Mouse (Mus musculus) T-helper 17 cell (primary cell): ENCODE measurements around the gene Dbx1.

Experiments
- in situ Hi-C, 2 experiments: fragments of 300-600 bp; cut with MboI, MseI; formaldehyde crosslinking; loops; 1 replicate in 1 of 2; 2 replicates in 1 of 2; pipeline ENCODE4 v1.15.1; 2025; ENCODE audit warnings: high pct_unique_total_duplicates in 2 of 2

The Dbx1 gene

DNA sequence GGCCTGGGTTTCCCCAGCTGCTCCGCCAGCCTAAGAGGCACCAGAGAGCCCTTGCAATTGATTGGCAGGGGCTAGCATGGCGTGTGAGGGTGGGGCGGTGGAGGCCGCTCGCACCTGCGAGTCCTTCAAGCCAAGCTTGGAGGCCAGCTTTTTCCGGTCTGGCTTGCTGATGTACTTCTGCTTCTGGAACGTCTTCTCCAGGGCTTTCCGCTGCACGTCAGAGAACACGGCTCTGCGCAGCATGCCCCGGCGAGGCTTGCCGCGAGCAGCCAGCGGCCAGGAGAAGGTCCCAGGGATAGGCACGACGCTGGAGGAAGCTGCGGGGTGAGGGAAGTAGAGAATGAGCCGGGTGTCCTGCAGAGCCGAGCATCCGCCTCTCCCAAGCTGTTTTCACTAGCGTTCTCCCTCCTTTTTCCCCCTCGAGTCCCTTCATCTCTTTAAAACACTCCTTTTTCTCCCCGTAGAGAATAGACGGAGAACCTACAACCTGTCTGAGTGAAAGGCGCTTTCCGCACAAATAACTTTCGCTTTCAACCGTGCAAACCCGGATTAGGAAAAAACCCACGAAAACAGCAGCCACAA, 3.2 kb downstream of the Dbx1 start:
- in situ Hi-C loops = no loop called here

DNA sequence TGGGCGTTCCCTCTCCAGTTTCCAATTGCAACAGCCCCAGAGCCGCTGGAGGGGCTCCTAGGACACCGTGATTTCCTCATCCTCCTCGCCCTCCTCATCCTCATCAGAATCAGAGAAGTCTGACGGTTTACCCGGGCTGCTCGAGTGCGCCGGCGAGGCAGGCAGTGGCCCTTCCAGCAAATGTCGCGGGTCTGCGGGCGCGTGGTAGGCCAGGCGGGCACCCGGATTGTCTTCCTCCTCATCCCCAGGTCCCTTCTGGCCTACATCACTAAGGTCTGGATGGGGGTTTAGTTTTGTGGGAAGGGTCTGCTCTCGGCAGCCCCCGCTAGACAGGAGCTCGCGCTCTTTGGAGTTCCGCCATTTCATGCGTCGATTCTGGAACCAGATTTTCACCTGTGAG, 4.3 kb downstream of the Dbx1 start:
- in situ Hi-C loops = no loop called here

DNA sequence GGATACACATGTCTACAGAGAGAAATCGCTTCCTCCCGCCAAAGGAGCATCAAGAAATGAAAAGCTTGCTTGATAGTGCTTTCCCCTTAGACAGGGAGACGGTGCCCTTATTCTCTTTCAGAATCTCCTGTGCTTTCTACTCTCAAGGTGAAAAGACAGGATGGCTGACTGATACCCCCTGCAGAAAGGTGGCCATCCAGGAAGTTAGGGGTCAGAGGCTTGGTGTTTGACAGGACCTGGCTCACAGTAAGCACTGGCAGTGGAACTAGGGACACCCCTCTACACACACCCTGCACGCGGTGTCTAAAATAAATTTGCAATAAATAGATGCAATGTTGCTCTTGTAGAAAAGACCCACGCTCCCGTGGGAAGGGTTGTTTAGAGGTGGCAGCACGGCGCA, 4.8 kb downstream of the Dbx1 start:
- in situ Hi-C loops = no loop called here

DNA sequence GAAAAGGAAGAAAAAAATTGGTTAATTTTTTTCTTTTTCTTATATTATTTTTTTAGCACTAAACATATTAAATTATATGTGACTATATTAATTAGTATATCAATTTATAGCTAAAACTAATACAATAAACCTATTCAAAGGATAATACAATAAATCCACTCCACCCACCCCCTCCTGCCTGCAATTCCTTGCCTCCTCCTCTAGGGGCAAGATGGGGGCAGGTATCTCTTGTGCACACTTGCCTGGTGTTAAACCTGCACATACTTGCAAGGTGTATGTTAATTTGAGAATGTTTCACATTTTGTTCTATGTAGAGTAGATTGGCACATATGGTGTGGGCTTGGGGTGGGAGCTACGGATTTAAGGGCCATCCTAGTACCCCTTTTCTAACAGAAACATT, 16.5 kb downstream of the Dbx1 start:
- in situ Hi-C loops = loop anchor here in 1 of 2 experiments (10.0 kb wide), 1 partner anchor 295 kb away; the partner anchor contains the start of gene Slc6a5

DNA sequence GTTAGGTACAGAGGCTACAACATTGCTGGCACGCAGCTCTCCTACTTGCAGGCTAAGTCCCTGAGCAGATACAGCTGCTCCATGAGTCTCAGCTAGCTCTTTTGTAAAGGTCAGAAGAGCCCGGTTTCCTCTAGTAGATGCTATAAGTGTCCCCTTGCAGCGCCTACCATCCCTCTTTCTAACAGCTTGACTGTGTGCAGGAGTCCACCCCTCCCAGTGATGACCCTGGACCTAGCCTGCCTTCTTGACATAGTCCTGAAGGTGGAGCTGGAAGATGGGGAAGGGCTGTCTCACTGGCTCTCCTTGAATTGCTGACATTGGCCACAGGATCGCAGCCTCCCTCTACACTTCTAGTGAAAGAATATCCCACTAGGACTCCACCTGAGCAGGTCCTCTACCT, 19.6 kb downstream of the Dbx1 start:
- in situ Hi-C loops = loop anchor here (5.0 to 10.0 kb wide), 3 partner anchors 135 to 308 kb away; partner anchors contain the start of gene Htatip2 (in 1 of the 2)

DNA sequence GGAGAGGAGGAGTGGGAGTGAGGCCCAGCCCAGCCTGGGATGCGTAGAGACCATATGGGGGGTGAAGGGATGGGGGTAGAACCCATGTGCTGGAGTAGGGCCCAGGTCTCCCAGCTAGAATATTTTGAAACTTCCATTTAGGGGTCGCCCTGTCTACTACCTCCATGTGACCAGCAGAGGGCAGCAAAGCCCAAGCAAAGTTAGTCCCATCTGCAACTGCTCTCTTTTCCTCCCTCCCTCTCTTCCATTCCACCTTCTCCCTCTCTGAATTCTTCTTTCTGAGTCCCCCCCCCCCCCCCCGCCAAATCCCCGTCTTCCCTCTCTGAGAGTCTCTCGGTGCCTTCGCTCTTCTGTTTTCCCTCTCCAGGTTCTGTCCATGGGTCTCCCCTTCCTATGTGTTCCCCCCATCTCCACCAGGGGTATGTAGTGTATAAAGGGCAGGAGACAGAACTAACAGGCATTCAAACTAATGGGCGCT, 20.4 kb downstream of the Dbx1 start:
- in situ Hi-C loops = loop anchor here (5.0 to 10.0 kb wide), 3 partner anchors 136 to 309 kb away; partner anchors contain the start of gene Htatip2 (in 1 of the 2)

DNA sequence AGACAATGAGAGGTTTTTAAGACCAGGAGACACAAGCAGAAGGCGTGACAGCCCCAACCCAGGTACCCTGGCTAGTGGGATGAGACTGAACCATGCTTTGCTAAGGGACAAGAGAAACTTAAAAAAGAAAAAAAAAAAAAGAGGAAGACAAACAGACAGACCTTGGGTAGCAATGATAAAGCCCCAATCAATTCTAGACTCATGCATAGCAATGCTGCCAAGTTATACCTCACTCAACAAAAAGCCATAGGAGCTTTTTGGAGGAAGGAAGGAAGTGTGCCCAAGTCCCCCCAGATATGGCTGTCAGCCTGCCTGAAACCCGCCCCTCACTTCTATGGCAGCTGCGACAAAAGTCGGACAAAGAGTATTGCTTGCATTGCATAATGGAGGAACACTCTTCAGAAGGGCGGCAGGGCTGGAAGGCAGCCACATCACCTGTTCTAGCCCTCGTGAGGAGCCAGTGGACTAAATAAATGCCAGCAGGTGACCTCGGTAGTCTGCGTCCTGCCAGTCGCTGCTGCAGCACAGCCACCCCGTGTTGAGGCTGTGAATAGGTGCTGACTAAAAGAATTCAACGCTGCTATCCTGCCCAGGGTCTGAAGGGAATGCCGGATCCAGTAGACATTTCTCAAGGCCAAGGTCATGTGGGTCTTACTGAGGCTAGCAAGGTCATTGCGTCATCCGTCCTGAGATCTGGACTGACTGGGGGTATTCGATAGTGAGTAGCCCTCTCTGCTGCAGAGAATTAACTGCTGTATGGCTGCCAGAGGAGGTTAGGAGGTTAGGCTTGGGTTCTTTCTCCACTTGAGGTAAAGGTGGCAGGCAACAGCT, 31.5 kb downstream of the Dbx1 start:
- in situ Hi-C loops = no loop called here

DNA sequence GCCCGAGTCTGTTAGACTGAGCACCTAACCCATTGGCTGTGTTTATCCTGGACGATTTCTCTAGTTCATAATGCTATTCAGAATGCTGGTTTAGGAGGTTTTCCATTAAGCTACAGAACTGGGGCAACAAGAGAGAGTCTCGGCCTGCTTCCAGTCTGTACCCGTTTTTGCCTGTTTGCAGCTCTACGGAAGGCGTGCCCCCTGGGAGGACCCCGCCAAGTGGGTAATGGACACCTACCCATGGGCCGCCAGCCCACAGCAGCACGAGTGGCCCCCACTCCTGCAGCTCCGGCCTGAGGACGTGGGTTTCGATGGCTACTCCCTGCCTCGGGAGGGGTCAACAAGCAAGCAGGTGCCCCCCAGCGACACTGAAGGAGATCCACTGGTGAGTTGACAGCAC, 32.4 kb downstream of the Dbx1 start:
- in situ Hi-C loops = no loop called here

DNA sequence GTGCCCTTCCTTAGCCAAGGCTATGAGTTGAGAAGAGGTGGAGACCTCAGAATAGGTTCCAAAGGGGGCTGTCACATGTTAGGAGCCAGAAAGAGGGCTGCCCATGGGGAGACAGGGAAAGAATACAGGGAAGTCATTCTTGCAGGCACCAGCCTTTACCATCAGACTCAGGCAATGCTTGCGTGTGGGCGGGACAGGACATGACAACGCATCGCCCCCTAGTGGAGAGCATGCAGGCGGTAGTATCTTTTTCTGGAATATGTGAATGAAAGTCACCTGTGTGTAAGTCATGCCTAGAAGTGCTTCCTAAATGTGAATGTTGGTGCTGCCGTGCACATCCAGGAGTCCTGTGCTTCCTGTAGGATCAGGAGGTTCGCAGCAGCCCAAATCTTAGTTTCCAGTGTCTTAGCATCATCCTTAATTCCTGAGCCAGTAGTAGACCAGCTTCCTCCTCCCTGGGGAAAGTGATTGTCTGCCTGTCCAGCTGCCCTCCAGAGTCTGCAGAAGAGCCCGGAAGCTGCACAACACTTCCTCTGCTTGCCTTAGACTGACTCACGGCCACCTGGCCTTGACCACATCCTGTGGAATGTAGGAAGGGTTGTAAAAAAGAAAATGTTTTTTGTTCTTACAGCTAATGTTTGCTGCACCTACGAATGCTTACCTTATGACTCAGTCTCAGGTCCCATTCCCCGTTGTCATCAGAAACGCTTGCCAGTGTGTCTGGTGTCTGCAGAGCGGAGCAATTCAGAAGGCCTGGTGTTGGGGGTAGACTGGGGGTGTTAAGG, 35.3 kb downstream of the Dbx1 start:
- in situ Hi-C loops = no loop called here

DNA sequence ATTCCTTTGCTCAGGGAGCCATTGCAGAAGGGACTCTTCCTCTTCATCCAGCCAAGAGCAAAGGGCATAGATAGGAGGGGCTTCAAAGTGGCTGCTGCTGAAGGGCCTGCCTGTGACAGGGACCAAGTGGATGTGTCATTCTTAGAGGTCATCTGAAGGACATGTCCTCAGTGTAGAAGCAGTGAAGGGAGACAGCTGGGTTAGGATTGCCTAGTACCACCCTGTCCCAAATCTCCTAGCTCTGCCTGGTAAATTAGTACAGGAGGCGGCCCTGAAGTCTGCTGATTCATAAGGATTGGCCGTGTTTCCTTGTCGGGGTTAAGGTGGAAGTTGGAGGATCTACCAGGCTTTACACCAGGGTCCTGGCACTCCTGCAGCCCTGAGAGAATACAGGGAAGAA, 36.7 kb downstream of the Dbx1 start:
- in situ Hi-C loops = no loop called here

DNA sequence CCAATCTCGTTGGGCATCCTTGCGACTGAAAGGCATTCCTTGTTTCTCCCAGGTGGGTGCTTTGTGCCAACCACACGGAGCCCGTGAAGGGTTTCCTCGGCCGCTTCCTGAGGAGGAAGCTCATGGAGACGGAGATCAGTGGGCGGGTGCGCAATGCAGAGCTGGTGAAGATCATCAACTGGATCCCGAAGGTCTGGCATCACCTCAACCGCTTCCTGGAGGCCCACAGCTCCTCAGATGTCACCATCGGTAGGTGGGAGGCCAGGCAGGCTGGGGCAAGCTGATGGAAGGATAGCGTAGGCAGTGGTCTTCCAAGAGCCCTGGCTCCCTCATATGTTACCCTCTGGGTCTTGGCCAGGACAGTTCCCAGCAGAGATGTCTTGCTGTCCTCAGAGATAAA, 38.4 kb downstream of the Dbx1 start:
- in situ Hi-C loops = no loop called here

DNA sequence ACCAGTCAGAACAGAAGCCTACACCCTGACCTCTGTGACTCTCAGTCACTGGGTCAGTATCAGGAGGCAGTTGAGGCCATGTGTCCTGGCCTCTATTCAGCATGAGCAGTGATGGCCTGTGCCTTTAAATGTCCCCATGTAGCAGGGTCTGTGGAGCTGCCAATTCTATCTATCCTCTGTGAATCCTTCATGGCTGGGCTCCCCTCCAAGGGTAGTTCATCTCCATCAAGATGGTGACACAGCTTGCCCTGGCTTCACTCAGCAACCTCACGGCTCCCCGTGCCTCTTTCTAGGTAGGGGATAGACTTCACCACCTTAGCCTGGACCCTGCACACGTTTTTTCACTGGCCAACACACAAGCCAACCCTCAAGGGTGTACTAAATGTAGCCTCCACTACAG, 38.9 kb downstream of the Dbx1 start:
- in situ Hi-C loops = no loop called here

DNA sequence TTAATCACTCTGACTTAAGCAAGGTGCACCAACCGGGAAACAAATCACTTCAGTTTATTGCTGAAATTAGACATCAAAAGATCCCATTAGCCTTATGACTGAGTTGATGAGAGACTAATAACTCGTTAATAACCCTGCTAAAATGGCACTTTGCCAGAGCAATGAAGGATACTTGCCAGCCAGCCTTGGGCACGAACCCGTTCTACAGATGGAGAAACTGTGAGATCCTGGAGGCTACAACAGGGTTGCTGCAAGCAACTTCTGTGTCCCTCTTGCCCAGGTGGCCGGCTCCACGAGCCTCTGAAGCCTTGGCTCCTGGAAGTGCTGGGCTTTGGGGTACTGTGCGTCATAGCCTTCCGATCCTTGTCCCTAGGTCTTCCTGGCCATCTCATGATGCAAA, 47.0 kb downstream of the Dbx1 start:
- in situ Hi-C loops = loop anchor here in 1 of 2 experiments (5.0 kb wide), 1 partner anchor 102 kb away; no protein-coding TSS in a partner anchor

DNA sequence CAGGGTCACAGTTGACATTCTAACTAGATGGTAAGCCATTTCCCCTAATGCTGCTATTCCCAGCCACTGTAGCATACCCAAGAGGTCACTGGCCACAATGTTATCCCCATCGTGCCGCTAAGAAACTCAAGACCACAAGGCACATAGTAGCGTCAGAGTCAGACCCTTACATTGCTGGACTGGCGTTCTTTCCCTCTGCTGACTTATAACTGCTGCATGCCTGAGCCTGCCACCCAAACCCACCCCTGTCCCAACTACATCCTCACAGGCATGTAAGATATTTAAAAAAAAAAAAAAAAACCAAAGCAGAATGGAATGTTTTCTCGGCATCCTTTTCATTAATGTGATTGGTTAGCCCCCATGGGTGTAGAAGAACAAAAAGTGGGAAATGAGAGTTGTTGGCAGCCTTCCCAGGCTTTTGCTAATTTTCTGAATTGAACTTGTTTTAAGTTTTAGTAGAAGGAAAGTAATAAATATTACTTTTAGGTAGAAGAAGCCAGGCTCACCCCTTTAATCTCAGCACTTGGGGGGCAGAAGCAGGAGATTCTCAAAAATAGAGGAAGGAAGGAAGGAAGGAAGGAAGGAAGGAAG, 50.0 kb downstream of the Dbx1 start:
- in situ Hi-C loops = no loop called here

DNA sequence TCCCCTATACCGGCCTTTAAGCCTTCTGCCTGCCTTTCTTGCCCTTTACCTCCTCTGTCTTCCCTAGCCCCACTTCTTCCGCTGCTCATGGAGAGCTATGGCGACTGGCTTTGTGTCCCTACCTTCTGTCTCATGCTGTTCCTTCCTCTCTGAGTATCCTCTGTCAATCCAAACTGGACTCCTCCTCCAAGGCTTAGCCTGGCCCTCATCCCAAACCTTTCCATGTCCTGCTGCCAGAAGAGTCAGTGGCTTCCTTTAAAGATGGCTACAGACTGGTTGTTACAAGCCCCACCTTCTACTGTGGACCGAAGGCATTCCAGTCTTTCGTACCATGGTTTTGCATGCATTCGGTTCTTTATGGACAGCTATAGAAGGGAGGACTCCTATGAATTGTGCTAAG, 53.5 kb downstream of the Dbx1 start:
- in situ Hi-C loops = no loop called here

DNA sequence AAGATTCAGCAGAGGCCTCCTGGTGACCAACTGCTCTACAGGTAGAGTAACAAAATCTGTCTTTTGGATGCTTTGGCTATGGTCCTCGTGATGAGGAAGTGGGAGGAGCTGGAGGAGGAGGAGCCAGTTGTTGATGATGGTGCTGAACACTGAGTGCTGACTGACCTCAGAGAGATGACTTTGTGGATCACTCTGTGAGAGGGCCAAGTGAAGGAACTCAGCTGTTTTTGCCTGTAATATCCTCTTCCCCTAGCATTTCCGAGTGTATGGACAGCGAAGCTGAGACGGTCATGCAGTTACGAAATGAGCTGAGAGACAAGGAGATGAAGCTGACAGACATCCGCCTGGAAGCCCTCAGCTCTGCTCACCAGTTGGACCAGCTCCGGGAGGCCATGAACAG, 54.1 kb downstream of the Dbx1 start:
- in situ Hi-C loops = no loop called here

DNA sequence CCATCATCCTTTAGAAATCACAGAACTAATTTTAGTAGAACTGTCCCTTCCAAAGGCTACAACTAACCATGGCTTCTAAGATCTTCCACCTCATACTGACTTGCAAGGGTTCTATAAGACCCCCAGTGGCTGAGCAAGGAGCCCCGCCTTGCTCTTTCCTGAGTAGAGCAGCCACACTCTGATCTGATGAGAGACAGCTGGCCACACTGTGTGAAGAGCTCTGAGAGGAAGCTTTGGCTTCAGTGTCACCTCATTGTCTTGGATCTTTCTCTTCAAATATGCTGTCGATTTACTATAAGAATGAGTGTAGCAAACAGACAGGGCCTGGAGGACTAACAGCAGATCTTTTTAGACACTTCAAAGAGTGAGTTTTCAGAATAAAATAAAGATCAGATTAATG, 54.7 kb downstream of the Dbx1 start:
- in situ Hi-C loops = no loop called here
